Mouse (Mus musculus): ENCODE results near the gene Gm12248. TPM values are rescaled to one million over a fixed set of nuclear protein-coding genes. Genes with fewer than 3 reads are reported as not detected.
"Not testable (repeated sequence)": the region's sequence is repeated elsewhere in the genome, so short reads cannot be mapped to it uniquely, and the experiment has no call there.

Gm12248 gene
- polyA plus RNA-seq, 1 experiment = 0.19 TPM

GRCm38 (mm10) chr11:58102581-58103343 is 9.8 kb upstream of the Gm12248 start:
- peak overlapping the region; percentile 87 for H3K4me2 ChIP-seq (ENCODE audit: low read depth)
- H3K36me3 ChIP-seq (ENCODE audit: control insufficient read depth, insufficient read depth) = no peaks in the 10 kb centered on the region
- H3K79me2 ChIP-seq (ENCODE audit: control insufficient read depth, insufficient read depth) = peaks cover 30% of the 10 kb centered on the region
- no peaks in the 10 kb centered on the region for H3K27me3 ChIP-seq (ENCODE audit: control insufficient read depth, insufficient read depth, insufficient read length)
- no peak for TF ChIP-seq MYOD1 (IDR thresholded peaks at IDR 0.05; ENCODE audit: control insufficient read depth in 1 of 3, insufficient read length in 2 of 3, low read depth in 2 of 3)
- no peak for TF ChIP-seq TCF12 (IDR thresholded peaks at IDR 0.05; ENCODE audit: insufficient read depth, poor library complexity, severe bottlenecking)
- no peak for TF ChIP-seq POLR2AphosphoS2 (IDR thresholded peaks at IDR 0.05; ENCODE audit: insufficient read length, low read depth)
- no peak for TF ChIP-seq MYOG (IDR thresholded peaks at IDR 0.05; ENCODE audit: control insufficient read depth in 1 of 3, insufficient read depth in 1 of 3, insufficient read length in 2 of 3, low read depth in 2 of 3)
- no peak for TF ChIP-seq POLR2A (IDR thresholded peaks at IDR 0.05; ENCODE audit: insufficient read length, low read depth)
- TF ChIP-seq USF1 (IDR thresholded peaks at IDR 0.05; ENCODE audit: low read depth) = no peak
- no peak for TF ChIP-seq TCF3 (IDR thresholded peaks at IDR 0.05; ENCODE audit: insufficient read length, low read depth)
- no peak for TF ChIP-seq CEBPB (IDR thresholded peaks at IDR 0.05; ENCODE audit: insufficient read depth, poor library complexity, severe bottlenecking)
- no peak for TF ChIP-seq MAX (IDR thresholded peaks at IDR 0.05; ENCODE audit: low read depth)
- TF ChIP-seq SRF (IDR thresholded peaks at IDR 0.05; ENCODE audit: control insufficient read depth, insufficient read length, low read depth) = no peak
- TF ChIP-seq REST (IDR thresholded peaks at IDR 0.05; ENCODE audit: insufficient read depth, insufficient read length) = no peak
- no peak for TF ChIP-seq E2F4 (IDR thresholded peaks at IDR 0.05; ENCODE audit: insufficient read depth)
- peak overlapping the region; percentile 97 for H3K4me3 ChIP-seq
- peak overlapping the region; percentile 33 for H3ac ChIP-seq (ENCODE audit: control insufficient read depth, insufficient read length)

- H3K36me3 ChIP-seq (ENCODE audit: control insufficient read depth, insufficient read depth) = no peaks in the 10 kb centered on the region
- H3K79me2 ChIP-seq (ENCODE audit: control insufficient read depth, insufficient read depth) = peaks cover 24% of the 10 kb centered on the region
- TF ChIP-seq POLR2A (IDR thresholded peaks at IDR 0.05; ENCODE audit: insufficient read length, low read depth) (no peak), MYOD1 (IDR thresholded peaks at IDR 0.05; ENCODE audit: control insufficient read depth in 1 of 3, insufficient read length in 2 of 3, low read depth in 2 of 3) (no peak), MYOG (IDR thresholded peaks at IDR 0.05; ENCODE audit: control insufficient read depth in 1 of 3, insufficient read depth in 1 of 3, insufficient read length in 2 of 3, low read depth in 2 of 3) (no peak), TCF12 (IDR thresholded peaks at IDR 0.05; ENCODE audit: insufficient read depth, poor library complexity, severe bottlenecking) (no peak), SRF (IDR thresholded peaks at IDR 0.05; ENCODE audit: control insufficient read depth, insufficient read length, low read depth) (no peak), MAX (IDR thresholded peaks at IDR 0.05; ENCODE audit: low read depth) (no peak), REST (IDR thresholded peaks at IDR 0.05; ENCODE audit: insufficient read depth, insufficient read length) (no peak), USF1 (IDR thresholded peaks at IDR 0.05; ENCODE audit: low read depth) (no peak), E2F4 (IDR thresholded peaks at IDR 0.05; ENCODE audit: insufficient read depth) (no peak), POLR2AphosphoS2 (IDR thresholded peaks at IDR 0.05; ENCODE audit: insufficient read length, low read depth) (no peak), CEBPB (IDR thresholded peaks at IDR 0.05; ENCODE audit: insufficient read depth, poor library complexity, severe bottlenecking) (no peak)
- H3K27me3 ChIP-seq (ENCODE audit: control insufficient read depth, insufficient read depth, insufficient read length) = no peaks in the 10 kb centered on the region
- H3ac ChIP-seq (ENCODE audit: control insufficient read depth, insufficient read length) = no peak overlapping the region
- H3K4me3 ChIP-seq = no peak overlapping the region
- no peak overlapping the region for H3K4me2 ChIP-seq (ENCODE audit: low read depth)
Measured at GRCm38 (mm10) chr11:58102146-58102545, 9.2 kb upstream of the Gm12248 start.

DNA sequence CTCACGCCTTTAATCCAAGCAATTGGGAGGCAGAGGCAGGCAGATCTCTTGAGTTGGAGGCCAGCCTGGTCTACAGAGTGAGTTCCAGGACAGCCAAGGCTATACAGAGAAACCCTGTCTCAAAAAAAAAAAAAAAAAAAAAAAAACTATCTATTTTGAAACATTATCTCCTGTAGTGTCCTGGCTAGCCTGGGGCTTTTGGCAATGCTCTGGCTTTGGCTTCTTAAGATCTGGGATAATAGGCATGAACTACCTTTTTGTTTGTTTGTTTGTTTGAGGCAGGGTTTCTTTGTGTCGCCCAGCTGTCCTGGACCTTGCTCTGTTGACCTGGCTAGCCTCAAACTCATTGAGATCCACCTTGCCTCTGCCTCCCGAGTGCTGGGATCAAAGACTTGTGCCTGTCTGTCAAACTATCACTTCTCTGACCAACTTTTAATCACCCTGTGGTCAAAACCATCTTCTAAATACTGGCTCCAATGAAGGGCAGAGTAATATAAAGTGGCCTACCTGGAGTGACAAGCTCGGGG is 8.3 kb upstream of the Gm12248 start:
- TF ChIP-seq MAX (IDR thresholded peaks at IDR 0.05; ENCODE audit: low read depth) (no peak), SRF (IDR thresholded peaks at IDR 0.05; ENCODE audit: control insufficient read depth, insufficient read length, low read depth) (no peak), REST (IDR thresholded peaks at IDR 0.05; ENCODE audit: insufficient read depth, insufficient read length) (no peak), TCF12 (IDR thresholded peaks at IDR 0.05; ENCODE audit: insufficient read depth, poor library complexity, severe bottlenecking) (no peak), MYOG (IDR thresholded peaks at IDR 0.05; ENCODE audit: control insufficient read depth in 1 of 3, insufficient read depth in 1 of 3, insufficient read length in 2 of 3, low read depth in 2 of 3) (no peak), POLR2AphosphoS2 (IDR thresholded peaks at IDR 0.05; ENCODE audit: insufficient read length, low read depth) (no peak), CEBPB (IDR thresholded peaks at IDR 0.05; ENCODE audit: insufficient read depth, poor library complexity, severe bottlenecking) (no peak), TCF3 (IDR thresholded peaks at IDR 0.05; ENCODE audit: insufficient read length, low read depth) (no peak), MYOD1 (IDR thresholded peaks at IDR 0.05; ENCODE audit: control insufficient read depth in 1 of 3, insufficient read length in 2 of 3, low read depth in 2 of 3) (no peak), USF1 (IDR thresholded peaks at IDR 0.05; ENCODE audit: low read depth) (no peak), E2F4 (IDR thresholded peaks at IDR 0.05; ENCODE audit: insufficient read depth) (no peak), POLR2A (IDR thresholded peaks at IDR 0.05; ENCODE audit: insufficient read length, low read depth) (no peak)
- Histone ChIP-seq H3ac (ENCODE audit: control insufficient read depth, insufficient read length) (no peak overlapping the region), H3K4me3 (no peak overlapping the region), H3K36me3 (ENCODE audit: control insufficient read depth, insufficient read depth) (no peaks in the 10 kb centered on the region), H3K79me2 (ENCODE audit: control insufficient read depth, insufficient read depth) (peaks cover 22% of the 10 kb centered on the region), H3K4me2 (ENCODE audit: low read depth) (no peak overlapping the region), H3K27me3 (ENCODE audit: control insufficient read depth, insufficient read depth, insufficient read length) (no peaks in the 10 kb centered on the region)

DNA sequence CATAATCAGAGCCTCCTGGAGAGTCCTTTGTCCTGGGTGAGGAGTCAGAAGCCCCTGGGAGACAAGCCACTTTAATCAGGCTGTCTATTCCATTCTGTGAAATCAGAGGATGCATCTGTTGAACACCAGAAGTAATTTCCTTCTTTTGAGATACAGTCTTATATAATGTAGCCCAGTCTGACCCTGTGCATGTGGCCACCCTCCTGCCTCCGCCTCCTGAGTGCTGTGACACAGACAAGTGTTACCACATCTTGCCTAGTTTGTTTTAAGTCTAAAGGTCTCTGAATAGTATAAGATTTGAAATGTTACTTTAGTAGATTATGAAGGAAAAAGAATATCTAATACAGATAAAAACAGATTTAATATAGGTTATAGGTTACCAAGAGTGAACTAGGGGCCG is 7.1 kb upstream of the Gm12248 start:
- TF ChIP-seq REST (IDR thresholded peaks at IDR 0.05; ENCODE audit: insufficient read depth, insufficient read length) = no peak
- TF ChIP-seq CEBPB (IDR thresholded peaks at IDR 0.05; ENCODE audit: insufficient read depth, poor library complexity, severe bottlenecking) = no peak
- TF ChIP-seq MYOG (IDR thresholded peaks at IDR 0.05; ENCODE audit: control insufficient read depth in 1 of 3, insufficient read depth in 1 of 3, insufficient read length in 2 of 3, low read depth in 2 of 3) = no peak
- TF ChIP-seq USF1 (IDR thresholded peaks at IDR 0.05; ENCODE audit: low read depth) = no peak
- TF ChIP-seq E2F4 (IDR thresholded peaks at IDR 0.05; ENCODE audit: insufficient read depth) = no peak
- no peak for TF ChIP-seq MAX (IDR thresholded peaks at IDR 0.05; ENCODE audit: low read depth)
- TF ChIP-seq POLR2AphosphoS2 (IDR thresholded peaks at IDR 0.05; ENCODE audit: insufficient read length, low read depth) = no peak
- no peak for TF ChIP-seq TCF3 (IDR thresholded peaks at IDR 0.05; ENCODE audit: insufficient read length, low read depth)
- TF ChIP-seq TCF12 (IDR thresholded peaks at IDR 0.05; ENCODE audit: insufficient read depth, poor library complexity, severe bottlenecking) = no peak
- no peak for TF ChIP-seq POLR2A (IDR thresholded peaks at IDR 0.05; ENCODE audit: insufficient read length, low read depth)
- TF ChIP-seq SRF (IDR thresholded peaks at IDR 0.05; ENCODE audit: control insufficient read depth, insufficient read length, low read depth) = no peak
- no peak for TF ChIP-seq MYOD1 (IDR thresholded peaks at IDR 0.05; ENCODE audit: control insufficient read depth in 1 of 3, insufficient read length in 2 of 3, low read depth in 2 of 3)
- no peak overlapping the region for H3K4me3 ChIP-seq
- no peaks in the 10 kb centered on the region for H3K27me3 ChIP-seq (ENCODE audit: control insufficient read depth, insufficient read depth, insufficient read length)
- peaks cover 9% of the 10 kb centered on the region for H3K79me2 ChIP-seq (ENCODE audit: control insufficient read depth, insufficient read depth)
- H3K4me2 ChIP-seq (ENCODE audit: low read depth) = no peak overlapping the region
- H3ac ChIP-seq (ENCODE audit: control insufficient read depth, insufficient read length) = no peak overlapping the region
- no peaks in the 10 kb centered on the region for H3K36me3 ChIP-seq (ENCODE audit: control insufficient read depth, insufficient read depth)

DNA sequence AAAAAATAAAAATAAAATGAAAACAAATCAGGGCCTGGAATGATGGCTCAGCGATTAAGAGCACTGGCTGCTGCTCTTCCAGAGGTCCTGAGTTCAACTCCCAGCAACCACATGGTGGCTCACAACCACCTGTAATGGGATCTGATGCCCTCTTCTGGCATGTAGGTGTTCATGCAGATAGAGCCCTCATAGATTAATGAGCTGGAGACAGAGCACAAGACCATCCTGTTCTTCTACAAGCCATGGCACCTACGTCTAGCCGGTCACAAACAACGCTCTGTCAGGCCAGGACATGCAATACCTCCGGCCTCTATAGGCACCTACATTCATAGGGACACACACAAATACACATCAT is 5.4 kb upstream of the Gm12248 start:
- not testable (repeated sequence) for H3K36me3 ChIP-seq (ENCODE audit: control insufficient read depth, insufficient read depth); H3K4me3 ChIP-seq

More for the DNA sequence above, 5.4 kb upstream of the Gm12248 start:
- not testable (repeated sequence) for H3K27me3 ChIP-seq (ENCODE audit: control insufficient read depth, insufficient read depth, insufficient read length); H3K4me2 ChIP-seq (ENCODE audit: low read depth); H3K79me2 ChIP-seq (ENCODE audit: control insufficient read depth, insufficient read depth); H3ac ChIP-seq (ENCODE audit: control insufficient read depth, insufficient read length)
